Mouse (Mus musculus): ENCODE measurements around the gene Pbx3. TPM values are rescaled to one million over a fixed set of nuclear protein-coding genes. Genes with fewer than 3 reads are reported as not detected.
A peak's percentile ranks its signal among the peaks of the same experiment; 100 is the strongest.

Gene Pbx3
- polyA plus RNA-seq, 1 experiment from 2014 or later, result 7.9 TPM

- WGBS (ENCODE audit: insufficient replicate concordance), result 38% methylated on average over 5 of the region's 5 CpGs
- DNase-seq, result no peak
- H3K9ac ChIP-seq, result no peak overlapping the region
- no peak overlapping the region for H3K4me3 ChIP-seq (replicated peaks)
- H3K4me1 ChIP-seq (replicated peaks), result no peaks in the 10 kb centered on the region
- 0 out of 2 replicates have a peak, but pooled peaks cover 3% of the 10 kb centered on the region for H3K9me3 ChIP-seq (replicated peaks)
- no peaks in the 10 kb centered on the region for H3K36me3 ChIP-seq
- no peak overlapping the region for H3K4me2 ChIP-seq
- ATAC-seq (ENCODE audit: low read depth), result no peak
- H3K27ac ChIP-seq, result no peak overlapping the region
- no peaks in the 10 kb centered on the region for H3K27me3 ChIP-seq
These were observed 233.3 kb downstream of the Pbx3 start for GRCm38 (mm10) chr2:34139470-34140158.

DNA sequence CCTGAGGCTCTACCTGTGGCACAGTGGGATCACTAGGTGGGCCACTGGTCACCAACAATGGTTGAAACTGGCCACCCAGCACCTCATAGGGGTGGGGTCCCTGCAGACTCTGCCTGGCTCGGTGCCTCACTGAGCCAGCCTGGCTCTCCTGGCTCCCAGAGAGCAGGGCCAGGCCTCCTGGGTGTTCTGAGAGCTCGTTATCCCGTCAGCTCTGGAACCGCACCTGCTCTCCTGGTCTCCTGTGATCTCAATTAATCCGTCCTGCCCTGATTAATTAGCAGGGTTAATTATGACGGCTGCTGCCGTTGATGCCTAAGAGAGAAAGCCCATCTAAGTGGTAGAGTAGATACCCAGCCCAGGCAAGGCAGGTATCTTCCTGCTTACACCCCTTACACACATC, 237.6 kb downstream of the Pbx3 start:
- H3K27ac ChIP-seq, result no peak overlapping the region
- WGBS (ENCODE audit: insufficient replicate concordance), result 73% methylated on average over 7 of the region's 7 CpGs
- DNase-seq (no peak), ATAC-seq (ENCODE audit: low read depth) (no peak)
- H3K4me1 ChIP-seq (replicated peaks), result no peaks in the 10 kb centered on the region; the same call in 1 of the 2 replicates
- H3K36me3 ChIP-seq, result no peaks in the 10 kb centered on the region
- no peaks in the 10 kb centered on the region for H3K27me3 ChIP-seq
- no peaks in the 10 kb centered on the region for H3K9me3 ChIP-seq (replicated peaks)
- H3K4me2 ChIP-seq, result no peak overlapping the region
- H3K9ac ChIP-seq, result no peak overlapping the region
- no peak overlapping the region for H3K4me3 ChIP-seq (replicated peaks)

GRCm38 (mm10) chr2:34132751-34133150, 240.2 kb downstream of the Pbx3 start:
- no peak overlapping the region for H3K27ac ChIP-seq
- no peak overlapping the region for H3K9ac ChIP-seq
- no peaks in the 10 kb centered on the region; the same call in 1 of the 2 replicates for H3K4me1 ChIP-seq (replicated peaks)
- no peak overlapping the region for H3K4me2 ChIP-seq
- 49% methylated on average over 1 of the region's 1 CpGs for WGBS (ENCODE audit: insufficient replicate concordance)
- no peak for ATAC-seq (ENCODE audit: low read depth)
- H3K36me3 ChIP-seq, result no peaks in the 10 kb centered on the region
- DNase-seq, result no peak
- no peak overlapping the region for H3K4me3 ChIP-seq (replicated peaks)
- H3K9me3 ChIP-seq (replicated peaks), result no peaks in the 10 kb centered on the region
- no peaks in the 10 kb centered on the region for H3K27me3 ChIP-seq

- Histone ChIP-seq H3K4me2 (0 out of 2 replicates have a peak overlapping the region, but pooled peaks have one; percentile 6), H3K36me3 (no peaks in the 10 kb centered on the region), H3K4me1 (replicated peaks) (no peaks in the 10 kb centered on the region; the same call in 1 of the 2 replicates), H3K27me3 (no peaks in the 10 kb centered on the region), H3K9me3 (replicated peaks) (no peaks in the 10 kb centered on the region), H3K9ac (no peak overlapping the region), H3K27ac (no peak overlapping the region), H3K4me3 (replicated peaks) (no peak overlapping the region)
- no peak for ATAC-seq (ENCODE audit: low read depth)
- no peak for DNase-seq
- WGBS (ENCODE audit: insufficient replicate concordance), result 58% methylated on average over 13 of the region's 13 CpGs
These were observed 243.2 kb downstream of the Pbx3 start for GRCm38 (mm10) chr2:34129674-34130267.

DNA sequence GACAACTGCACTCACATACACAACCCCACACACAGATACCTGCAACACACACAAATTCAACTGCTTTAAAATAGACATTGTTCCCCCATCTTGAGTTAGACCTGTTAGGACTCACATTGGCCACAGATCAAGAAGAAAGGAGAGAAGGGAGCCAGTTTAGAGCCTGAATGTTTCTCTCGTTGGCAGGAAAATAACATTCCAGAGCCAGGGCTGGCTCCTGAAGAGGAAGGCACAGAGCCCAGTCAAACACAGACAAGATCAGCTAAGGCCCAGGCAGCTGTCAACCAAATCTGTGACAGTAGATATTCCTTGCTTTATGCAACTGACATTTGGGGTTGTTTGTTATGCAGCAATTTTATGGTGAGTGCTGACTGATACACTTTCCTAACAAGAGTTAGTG, 245.1 kb downstream of the Pbx3 start:
- Histone ChIP-seq H3K27me3 (no peaks in the 10 kb centered on the region), H3K9ac (no peak overlapping the region), H3K4me1 (replicated peaks) (no peaks in the 10 kb centered on the region; the same call in 1 of the 2 replicates), H3K36me3 (no peaks in the 10 kb centered on the region), H3K4me3 (replicated peaks) (no peak overlapping the region), H3K9me3 (replicated peaks) (no peaks in the 10 kb centered on the region), H3K27ac (no peak overlapping the region), H3K4me2 (no peak overlapping the region)
- 47% methylated on average over 1 of the region's 1 CpGs for WGBS (ENCODE audit: insufficient replicate concordance)
- DNase-seq (no peak), ATAC-seq (ENCODE audit: low read depth) (no peak)

- Histone ChIP-seq H3K4me2 (no peak overlapping the region), H3K36me3 (no peaks in the 10 kb centered on the region), H3K4me1 (replicated peaks) (no peaks in the 10 kb centered on the region), H3K9ac (no peak overlapping the region), H3K4me3 (replicated peaks) (no peak overlapping the region), H3K9me3 (replicated peaks) (no peaks in the 10 kb centered on the region), H3K27me3 (no peaks in the 10 kb centered on the region), H3K27ac (no peak overlapping the region)
- 57% methylated on average over 12 of the region's 12 CpGs for WGBS (ENCODE audit: insufficient replicate concordance)
- ATAC-seq (ENCODE audit: low read depth) (no peak), DNase-seq (no peak)
These were observed 249.0 kb downstream of the Pbx3 start for GRCm38 (mm10) chr2:34123896-34124295.

Other genes with a start within 250 kb of the Pbx3 start
- gene Mapkap1, start 33.6 kb upstream of the Pbx3 start, polyA plus RNA-seq (2015; fragmentation: Nextera tagmentation; extraction: Ambion mirVana), result 38.3 and 41.3 TPM in 2 replicates

Measured in liver, embryonic 13.5 days (tissue).